17 mouse cellular contexts compared by ENCODE assay signal in the genomic region with DNA sequence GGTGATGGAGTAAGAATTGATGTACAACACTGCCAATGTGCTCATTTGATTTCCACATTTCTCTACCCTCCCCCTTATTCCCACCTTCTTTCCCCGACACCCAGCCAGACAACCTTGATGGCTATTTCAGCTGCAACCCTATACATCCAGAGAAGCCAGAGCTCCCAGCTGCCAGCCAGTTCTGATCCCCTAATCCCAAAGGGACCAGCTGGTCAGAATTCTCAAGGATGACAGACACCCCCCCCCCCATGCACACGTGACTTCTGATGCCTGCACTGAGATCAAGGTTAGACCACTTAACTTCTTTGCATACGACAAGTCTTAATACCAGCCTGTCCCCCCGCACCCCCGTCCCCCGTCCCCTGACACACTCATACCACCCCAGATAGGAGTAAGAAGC.
"Had no signal": no experiment of that assay in that cellular context is flagged by ENCODE, and none has a peak within 500 bp of the region (broad histone marks: within the 10 kb centered on the region; RNA-seq: fewer than 3 reads in every experiment).

No protein-coding gene starts in this region.

- DNase-seq: kidney, adult 18-20 months; kidney, postnatal 14 days; left cerebral cortex, postnatal 4 days; liver; liver, embryonic 13.5 days; liver, postnatal 0 days; lung, postnatal 14 days; right cerebral cortex, postnatal 14 days; thymus, adult 2 months; thymus, postnatal 25 days had no signal

- H3K4me1 ChIP-seq: intestine, embryonic 15.5 days; liver, embryonic 13.5 days; lung, embryonic 15.5 days; stomach, embryonic 15.5 days had no signal

- H3K27ac ChIP-seq: intestine, embryonic 15.5 days; liver, embryonic 13.5 days; lung, embryonic 15.5 days; macrophage; stomach, embryonic 15.5 days had no signal

- H3K9me3 ChIP-seq: intestine, embryonic 15.5 days; liver, embryonic 13.5 days; lung, embryonic 15.5 days; neural tube, embryonic 12.5 days; stomach, embryonic 15.5 days had no signal

- H3K4me3 ChIP-seq: intestine, embryonic 15.5 days; liver, embryonic 13.5 days; lung, embryonic 15.5 days; megakaryocyte, embryonic 14.5 days; neural tube, embryonic 12.5 days; stomach, embryonic 15.5 days had no signal

- H3K4me2 ChIP-seq: intestine, embryonic 15.5 days; liver, embryonic 13.5 days; lung, embryonic 15.5 days; midbrain, embryonic 11.5 days; stomach, embryonic 15.5 days had no signal

- H3K27me3 ChIP-seq: intestine, embryonic 15.5 days; neural tube, embryonic 12.5 days; stomach, embryonic 15.5 days had no signal

- H3K36me3 ChIP-seq: intestine, embryonic 15.5 days; liver, embryonic 13.5 days; lung, embryonic 15.5 days; neural tube, embryonic 12.5 days; stomach, embryonic 15.5 days had no signal

- H3K9ac ChIP-seq: intestine, embryonic 15.5 days; liver, embryonic 13.5 days; liver, postnatal 0 days; lung, embryonic 15.5 days; neural tube, embryonic 12.5 days; stomach, embryonic 15.5 days had no signal

- ATAC-seq: intestine, embryonic 15.5 days; liver, postnatal 0 days had no signal
